Mouse (Mus musculus) urinary bladder, adult 18-20 months (tissue): ENCODE data around the gene Vmn2r30.
A peak's percentile ranks its signal among the peaks of the same experiment; 100 is the strongest.
"Not testable (repeated sequence)": the region's sequence is repeated elsewhere in the genome, so short reads cannot be mapped to it uniquely, and the experiment has no call there.

Experiments used
- DNase-seq, 2 experiments: peaks; one replicate each; pipeline ENCODE4 v3.0.0; 2022; ENCODE audit warnings: low spot score in 2 of 2, mixed read lengths in 2 of 2

Vmn2r30 gene

DNA sequence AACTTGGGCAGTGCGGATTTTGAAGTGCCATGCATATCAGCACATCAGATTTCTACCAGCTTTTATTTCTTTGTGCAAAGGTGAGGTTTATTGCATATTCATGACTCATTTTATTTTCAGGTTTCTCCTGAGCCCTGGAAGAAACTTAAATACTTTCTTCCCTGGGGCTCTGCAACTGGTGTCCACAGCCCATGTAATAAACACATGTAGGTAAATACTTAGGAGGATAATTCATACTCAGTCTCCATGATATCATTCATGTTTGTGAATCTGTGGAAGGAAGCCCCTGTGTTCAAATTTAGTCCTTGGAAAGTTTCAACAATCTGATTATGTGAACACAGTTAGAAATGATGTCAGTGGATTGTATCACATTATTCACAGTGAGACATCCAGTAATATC is at the start of gene Vmn2r30:
Gene Vmn2r30, minus strand, starts transcription at position 101 of the 400 bp plus-strand sequence.
- not testable (repeated sequence) for DNase-seq

DNA sequence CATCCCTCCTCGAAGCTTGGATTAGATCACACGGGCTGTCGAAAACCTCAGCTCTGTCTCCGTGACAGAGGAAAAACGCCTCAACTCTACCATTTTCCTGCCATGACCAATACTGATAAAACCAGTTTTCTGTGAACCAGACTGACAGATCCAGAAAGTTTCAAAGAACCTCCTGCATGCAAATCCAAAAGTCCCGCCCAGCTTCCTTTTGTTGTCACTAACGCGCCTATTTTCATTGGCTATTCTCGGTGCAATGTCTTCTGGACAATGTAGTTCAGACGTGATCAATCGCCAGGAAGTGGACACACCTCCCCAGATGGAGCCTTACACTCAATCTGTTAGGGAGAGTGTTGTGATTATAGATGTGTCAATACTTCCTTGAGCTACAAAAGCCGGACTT is 37.0 kb upstream of the Vmn2r30 start, which contains the start of gene Gm45783:
Gene Gm45783, minus strand, starts transcription at position 143 of the 400 bp plus-strand sequence.
- DNase-seq: not testable (repeated sequence)

- DNase-seq: no peak
Observed at GRCm38 (mm10) chr7:7295595-7295994, 41.8 kb downstream of the Vmn2r30 start.

GRCm38 (mm10) chr7:7281383-7281782 is 56.0 kb downstream of the Vmn2r30 start:
- DNase-seq: no peak

DNA sequence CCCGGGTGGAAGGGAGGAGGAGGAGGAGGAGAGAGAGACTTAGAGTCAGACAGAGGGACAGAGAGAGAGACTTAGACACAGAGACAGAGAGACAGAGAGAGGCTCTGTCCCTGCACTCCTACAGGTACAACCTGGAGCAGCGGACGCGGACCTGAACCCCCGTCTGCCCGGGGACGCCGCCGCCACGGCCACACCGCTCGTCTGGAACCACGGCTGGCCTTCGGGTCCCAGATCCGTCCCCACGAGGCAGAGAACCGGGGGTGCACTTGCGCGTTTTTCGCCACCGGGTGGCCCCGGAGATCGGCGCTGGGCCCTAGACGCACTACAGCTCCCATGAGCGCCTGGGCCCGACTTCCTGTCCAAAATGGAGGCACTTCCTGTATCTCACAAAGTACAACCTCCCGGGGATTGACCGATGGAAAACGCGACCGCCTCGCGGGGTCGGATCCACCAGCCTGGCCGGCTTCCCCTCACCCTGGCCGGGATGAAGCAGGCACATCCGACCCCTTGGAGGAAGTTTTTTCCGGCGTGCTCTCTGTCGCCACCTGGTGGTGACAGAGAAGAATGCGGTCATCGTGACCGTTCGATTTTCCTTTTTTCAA is 59.3 kb downstream of the Vmn2r30 start, which contains the start of gene Gm45844:
Gene Gm45844, minus strand, starts transcription at position 324 of the 602 bp plus-strand sequence.
- DNase-seq: peak; percentile 84 to 86

- not testable (repeated sequence) for DNase-seq
Observed at GRCm38 (mm10) chr7:7277556-7277955, 59.9 kb downstream of the Vmn2r30 start.
